Mouse (Mus musculus): ENCODE data around the gene Hoxa3. TPM values are rescaled to one million over a fixed set of nuclear protein-coding genes. Genes with fewer than 3 reads are reported as not detected.

Hoxa3 gene
- polyA plus RNA-seq, 1 experiment from 2014 or later, result 0.24 TPM

MicroRNA genes within 50 kb of the gene (microRNA counts, 519-probe panel; counts per million panel counts)
- 114 counts per million for microRNA mmu-miR-196b

Small RNA genes within 50 kb of the gene (microRNA-seq; reads per million reads assigned to microRNA genes)
- gene Mir196b, result 1,177 reads per million, percentile 77 among the genes with 10 or more reads in this experiment

Other genes starting within 250 kb of the Hoxa3 start
- gene Skap2, start 200.8 kb downstream of the Hoxa3 start, polyA plus RNA-seq (2015; fragmentation: Nextera tagmentation; extraction: Ambion mirVana), result 22.4 TPM in 2 replicates
- 0.52 and 0.66 TPM in 2 replicates for gene Hoxa1, start 55.0 kb downstream of the Hoxa3 start, polyA plus RNA-seq (2015; fragmentation: Nextera tagmentation; extraction: Ambion mirVana)
- gene Hoxa2, start 48.5 kb downstream of the Hoxa3 start, polyA plus RNA-seq (2015; fragmentation: Nextera tagmentation; extraction: Ambion mirVana), result 0.63 and 0.82 TPM in 2 replicates
- gene 5730596B20Rik, start 35.8 kb downstream of the Hoxa3 start, polyA plus RNA-seq (2015; fragmentation: Nextera tagmentation; extraction: Ambion mirVana), result 0.02 and 0.06 TPM in 2 replicates
- gene Hoxa4, start 21.6 kb downstream of the Hoxa3 start, polyA plus RNA-seq (2015; fragmentation: Nextera tagmentation; extraction: Ambion mirVana), result 0.17 and 0.30 TPM in 2 replicates
- gene Hoxa5, start 8.7 kb downstream of the Hoxa3 start, polyA plus RNA-seq (2015; fragmentation: Nextera tagmentation; extraction: Ambion mirVana), result 0.83 and 1.2 TPM in 2 replicates
- gene Hoxa6, start 4.6 kb downstream of the Hoxa3 start, polyA plus RNA-seq (2015; fragmentation: Nextera tagmentation; extraction: Ambion mirVana), result not detected in 2 replicates
- gene Gm28308, start within 50 bp of the Hoxa3 start, polyA plus RNA-seq (2015; fragmentation: Nextera tagmentation; extraction: Ambion mirVana), result not detected in 2 replicates
- gene Hoxa7, start 8.5 kb upstream of the Hoxa3 start, polyA plus RNA-seq (2015; fragmentation: Nextera tagmentation; extraction: Ambion mirVana), result 0.52 and 0.59 TPM in 2 replicates
- gene Hoxa9, start 17.8 kb upstream of the Hoxa3 start, polyA plus RNA-seq (2015; fragmentation: Nextera tagmentation; extraction: Ambion mirVana), result 0.44 and 0.89 TPM in 2 replicates
- gene Hoxa10, start 27.5 kb upstream of the Hoxa3 start, polyA plus RNA-seq (2015; fragmentation: Nextera tagmentation; extraction: Ambion mirVana), result 0.14 and 0.15 TPM in 2 replicates
- gene Hoxa11, start 32.5 kb upstream of the Hoxa3 start, polyA plus RNA-seq (2015; fragmentation: Nextera tagmentation; extraction: Ambion mirVana), result not detected in 2 replicates
- gene Hoxa13, start 47.5 kb upstream of the Hoxa3 start, polyA plus RNA-seq (2015; fragmentation: Nextera tagmentation; extraction: Ambion mirVana), result not detected in 2 replicates
- not detected in 2 replicates for gene Evx1, start 100.2 kb upstream of the Hoxa3 start, polyA plus RNA-seq (2015; fragmentation: Nextera tagmentation; extraction: Ambion mirVana)